Mouse (Mus musculus): Measurements from ENCODE around the gene Phactr1.
A peak's percentile ranks its signal among the peaks of the same experiment; 100 is the strongest.

Phactr1 gene

DNA sequence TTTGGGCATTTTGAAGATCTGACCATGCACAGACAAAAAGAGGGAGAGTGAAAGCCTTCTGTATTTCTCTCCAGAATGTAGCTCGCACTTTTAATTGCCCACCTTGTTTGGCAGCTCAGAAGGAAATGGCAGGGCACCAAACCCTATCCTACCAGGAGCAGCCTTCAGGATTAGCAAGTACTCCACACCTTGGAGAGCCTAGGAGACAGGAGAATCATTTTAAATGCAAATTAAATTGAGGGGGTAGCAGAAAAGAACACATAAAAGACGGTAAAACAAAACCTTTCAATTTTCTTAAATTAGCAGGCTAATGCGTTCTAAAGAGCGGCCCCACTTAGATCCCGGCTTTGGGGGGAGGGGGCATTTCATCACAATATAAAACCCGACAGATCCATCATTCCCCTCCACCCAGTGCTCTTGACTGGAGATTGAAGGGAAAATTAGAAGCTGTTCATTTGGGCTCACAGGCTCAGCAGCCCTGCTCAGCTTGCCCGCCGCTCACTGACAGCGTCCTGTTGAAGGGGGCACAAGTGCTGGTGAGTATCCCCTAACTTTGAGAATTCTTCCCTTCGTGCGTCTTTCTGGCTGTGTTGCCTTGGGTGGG is at the start of gene Phactr1:
Phactr1 (plus strand) TSS at position 233 of the 604 bp plus-strand sequence.
- DNase-seq (ENCODE audit: low read depth, low spot score) = no peak

DNA sequence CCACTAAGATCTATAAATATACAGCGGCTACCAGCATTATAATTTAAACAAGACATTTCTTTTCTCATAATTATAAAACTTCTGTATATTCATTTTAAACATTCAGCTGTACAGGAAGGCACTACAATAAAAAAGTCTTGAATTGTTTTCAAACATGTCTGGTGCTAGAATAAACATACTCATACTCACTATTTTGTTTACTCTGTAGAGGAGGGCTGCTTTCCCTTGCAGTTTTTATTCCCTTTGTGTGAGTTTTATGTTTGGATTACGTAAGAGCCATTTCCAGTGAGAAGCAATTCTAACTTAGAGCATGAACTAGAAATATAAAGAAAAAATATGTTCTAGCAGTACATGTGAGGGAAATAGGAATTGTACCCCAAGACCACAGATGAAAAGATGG is 45.5 kb upstream of the Phactr1 start:
- no peak for DNase-seq (ENCODE audit: low read depth, low spot score)

DNA sequence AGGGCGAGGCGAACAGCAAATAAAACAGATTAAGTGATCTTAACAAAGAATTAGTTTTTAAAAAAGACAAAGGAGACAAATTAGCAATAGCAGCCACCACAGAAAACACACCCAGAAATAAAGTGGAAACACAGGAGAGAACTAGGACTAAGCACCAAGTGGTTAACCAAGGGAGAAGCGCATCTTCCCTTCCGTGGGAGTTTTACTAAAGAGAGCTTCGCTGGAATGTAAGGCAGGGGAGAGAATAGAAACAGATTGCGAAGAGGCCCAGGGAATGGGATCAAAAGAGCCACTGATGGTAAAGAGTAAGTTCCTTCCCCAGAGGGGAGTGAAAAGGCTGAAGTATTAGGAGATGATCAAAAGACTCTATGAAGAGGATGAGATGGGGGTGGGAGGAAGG is 30.2 kb upstream of the Phactr1 start:
- no peak for DNase-seq (ENCODE audit: low read depth, low spot score)

DNA sequence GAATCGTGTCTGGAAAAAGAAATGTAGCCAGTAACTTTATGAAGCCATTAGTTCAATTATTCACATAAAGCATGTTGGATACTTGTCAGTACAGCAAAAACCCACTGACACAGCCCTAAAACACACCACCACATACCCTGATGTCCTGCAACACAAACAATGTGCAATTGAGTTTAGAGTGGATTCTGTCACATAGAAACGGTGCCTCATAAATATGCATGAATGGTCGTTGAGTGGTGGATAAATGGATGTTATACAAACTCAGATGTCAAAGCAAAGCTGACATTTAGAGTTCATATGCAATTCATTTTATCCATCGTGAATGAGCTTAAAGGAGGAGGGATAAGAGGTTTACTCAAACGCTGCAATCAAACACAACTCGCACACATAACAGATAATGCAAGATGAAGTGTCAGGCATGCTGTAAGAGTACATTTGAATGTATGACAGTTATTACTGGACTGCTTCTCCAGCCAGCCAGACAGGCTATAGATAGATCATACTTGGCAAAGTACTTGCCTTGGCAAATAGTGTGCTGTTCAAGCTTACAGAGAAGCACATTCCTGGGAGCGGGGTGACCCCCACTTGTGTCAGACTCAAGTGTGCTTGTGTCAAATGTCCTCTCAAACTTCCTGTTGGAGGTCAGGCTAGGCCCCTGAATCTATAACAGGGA is 23.6 kb upstream of the Phactr1 start:
- no peak for DNase-seq (ENCODE audit: low read depth, low spot score)

DNA sequence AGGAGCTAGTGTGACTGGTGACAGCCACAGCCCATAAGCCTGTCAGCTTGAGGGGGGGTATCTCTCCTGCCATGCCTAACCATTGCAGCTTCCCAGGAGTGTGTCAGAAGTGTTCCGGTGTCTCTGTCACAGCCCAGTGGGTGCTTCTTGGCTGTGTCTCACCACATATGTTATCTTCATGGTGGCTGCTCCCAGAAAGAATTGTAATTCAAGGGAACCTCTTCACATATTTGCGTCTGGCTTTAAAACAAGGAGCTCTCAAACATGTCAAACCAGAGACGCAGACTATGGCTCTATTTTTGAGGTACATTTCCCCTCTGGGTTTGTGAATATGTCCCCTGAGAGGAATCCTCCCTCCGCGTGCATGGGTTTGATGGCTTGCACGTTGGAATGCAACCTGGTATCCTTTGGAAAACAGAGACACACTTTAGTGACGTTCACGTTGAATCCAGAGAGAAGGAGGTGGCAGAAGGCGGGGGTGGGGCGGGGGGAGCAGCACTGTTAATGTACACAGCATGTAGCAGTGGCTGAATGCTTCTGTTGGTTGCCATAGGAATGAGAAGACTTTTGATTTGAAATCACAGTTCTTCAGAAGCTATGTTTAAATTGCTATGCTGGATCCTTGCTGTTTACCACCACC is 8.7 kb upstream of the Phactr1 start:
- no peak for DNase-seq (ENCODE audit: low read depth, low spot score)

DNA sequence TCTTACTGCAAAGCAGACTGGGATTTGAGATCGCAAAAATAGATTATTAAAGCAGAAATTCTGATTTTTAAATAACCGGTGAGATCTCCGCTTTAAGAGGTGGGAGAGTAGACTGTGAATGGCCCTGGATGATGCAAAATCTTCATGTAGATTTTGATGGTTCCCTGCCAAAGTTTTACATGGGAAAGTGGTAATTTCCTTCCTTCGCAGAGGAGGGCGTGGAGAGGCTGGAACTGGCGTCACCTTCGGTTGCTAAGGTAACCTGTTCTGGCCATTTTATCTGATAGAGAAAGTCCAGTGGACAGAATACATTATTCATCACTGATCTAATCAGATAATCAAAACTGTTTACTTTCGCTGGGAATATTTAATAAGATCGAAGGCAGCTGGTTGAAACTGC is 876 bp downstream of the Phactr1 start:
- DNase-seq (ENCODE audit: low read depth, low spot score) = no peak

DNA sequence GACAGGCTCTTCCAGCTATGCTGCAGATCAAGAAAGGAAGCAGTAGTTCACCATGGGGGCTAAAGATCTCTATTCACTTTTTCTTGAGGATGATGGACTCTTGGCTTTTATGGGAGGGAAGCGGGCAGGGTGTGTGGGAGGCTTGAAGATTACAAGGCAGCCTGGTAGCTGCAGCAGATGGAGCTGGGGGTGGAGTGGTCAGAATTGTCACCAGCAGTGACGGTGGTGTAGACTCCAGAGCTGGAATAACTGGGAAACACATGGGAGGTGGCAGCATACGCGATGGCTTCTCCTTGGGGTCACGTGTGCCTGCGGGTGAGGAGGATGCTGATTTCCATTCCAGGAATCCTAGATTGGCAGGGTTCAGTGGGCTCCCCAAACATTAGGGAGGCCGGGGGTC is 3.8 kb downstream of the Phactr1 start:
- DNase-seq (ENCODE audit: low read depth, low spot score) = no peak

DNA sequence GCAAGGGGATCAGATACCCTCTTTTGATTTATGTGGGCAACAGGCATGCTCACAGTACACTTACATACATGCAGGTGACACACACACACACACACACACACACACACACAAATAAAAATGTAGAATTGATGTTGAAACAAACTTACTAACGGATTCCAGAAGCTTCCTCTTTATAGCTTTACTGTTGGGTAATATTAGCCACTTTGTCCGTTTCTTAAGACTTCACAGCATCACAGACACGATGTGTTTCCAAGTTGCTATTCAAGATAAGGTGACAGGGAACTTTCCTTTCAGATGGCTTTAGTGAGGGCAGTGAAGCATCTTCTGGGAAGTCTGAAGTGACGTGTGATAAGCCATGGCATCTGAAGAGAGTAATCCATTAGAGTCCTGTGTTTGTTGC is 11.8 kb downstream of the Phactr1 start:
- no peak for DNase-seq (ENCODE audit: low read depth, low spot score)

DNA sequence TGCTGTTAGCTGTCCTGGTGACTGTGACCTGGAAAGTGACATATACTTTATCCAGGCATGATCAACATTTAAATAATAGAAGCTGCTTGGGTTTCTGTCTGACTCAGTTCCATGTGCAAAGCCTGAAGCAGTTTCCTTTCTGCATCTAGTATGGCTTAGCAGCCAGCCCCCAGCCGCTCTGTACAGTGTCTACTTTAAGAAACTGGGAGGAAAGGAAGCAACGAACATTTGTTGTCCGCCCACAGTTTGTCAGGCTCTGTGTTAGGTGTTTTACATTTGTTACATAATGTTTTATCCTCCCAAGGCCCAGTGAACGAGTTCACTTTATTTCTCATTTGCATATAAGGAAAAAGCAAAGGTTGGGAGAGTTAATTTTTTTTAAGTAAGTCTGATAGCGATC is 16.2 kb downstream of the Phactr1 start:
- DNase-seq (ENCODE audit: low read depth, low spot score) = no peak

DNA sequence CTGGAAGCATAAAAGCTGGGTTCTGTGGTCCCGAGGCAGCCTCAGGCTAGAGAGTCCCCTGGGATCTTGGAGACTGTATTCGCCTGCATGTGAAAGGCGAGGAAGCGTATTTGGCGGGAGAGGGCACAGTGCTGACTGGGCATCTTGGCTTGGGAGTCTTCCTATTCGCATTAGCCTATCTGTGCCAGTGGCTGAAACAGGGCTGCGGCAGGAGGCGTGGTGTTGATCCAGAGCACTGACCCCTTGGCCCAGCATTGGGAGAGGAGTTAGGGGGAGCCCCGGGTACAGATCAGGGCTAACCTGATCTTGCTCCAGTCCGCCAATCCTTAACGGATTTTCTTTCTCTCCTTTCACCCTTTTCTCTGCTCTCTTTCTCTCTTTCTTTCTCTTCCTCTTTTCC is 28.7 kb downstream of the Phactr1 start:
- peak; percentile 15 for DNase-seq (ENCODE audit: low read depth, low spot score)

DNA sequence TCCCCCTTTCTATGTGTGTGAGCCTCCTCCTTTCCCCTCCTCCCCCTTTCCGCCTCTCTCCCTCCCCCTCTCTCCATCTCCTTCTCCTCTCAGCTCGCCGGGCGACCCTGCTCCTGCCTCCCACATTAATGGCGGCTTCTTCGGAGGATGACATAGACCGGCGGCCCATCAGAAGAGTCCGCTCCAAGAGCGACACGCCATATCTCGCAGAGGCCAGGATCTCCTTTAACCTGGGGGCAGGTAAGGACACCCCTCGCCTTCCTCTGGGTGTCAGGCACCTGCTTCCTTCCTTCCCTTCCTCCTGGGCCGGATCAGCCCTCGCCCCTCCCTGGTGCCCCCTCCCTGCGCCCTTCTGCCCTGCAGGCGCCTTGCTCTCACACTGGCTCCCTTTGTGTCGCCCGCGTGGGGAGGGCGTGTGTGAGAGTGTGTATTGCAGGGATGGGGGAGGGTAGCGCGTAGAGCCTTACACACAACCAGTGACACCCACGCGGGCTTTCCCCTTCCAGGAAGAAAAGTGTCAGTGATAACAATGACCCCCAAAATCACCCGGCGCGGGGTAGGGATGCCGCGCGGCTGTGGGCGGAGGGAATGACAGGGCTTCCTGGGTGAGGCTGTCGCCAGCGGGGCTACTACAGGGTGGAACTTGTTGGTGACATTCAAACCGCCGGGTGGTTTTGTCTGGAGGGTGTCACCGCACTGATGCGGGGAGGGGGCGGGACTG is 29.3 kb downstream of the Phactr1 start:
- DNase-seq (ENCODE audit: low read depth, low spot score) = peak; percentile 20

DNA sequence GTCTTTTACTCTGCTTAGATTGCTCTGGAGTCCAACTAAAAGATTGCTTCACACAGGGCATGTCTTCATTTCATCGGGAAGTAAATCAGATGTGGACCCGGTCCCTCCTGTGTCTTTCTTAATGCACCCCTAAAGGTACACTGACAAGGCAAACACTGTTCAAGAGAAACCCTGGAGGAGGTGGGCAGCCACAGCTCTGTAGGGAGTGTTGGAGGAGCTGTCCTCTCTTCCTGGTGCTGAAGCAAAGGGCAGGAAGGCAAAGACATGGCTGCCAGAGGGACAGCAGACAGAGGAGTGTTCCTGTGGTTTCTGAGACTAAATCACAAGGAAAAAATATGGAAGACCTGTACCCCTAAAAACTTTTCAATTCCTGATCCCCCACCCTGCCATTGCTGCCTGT is 31.1 kb downstream of the Phactr1 start:
- peak; percentile 61 for DNase-seq (ENCODE audit: low read depth, low spot score)

DNA sequence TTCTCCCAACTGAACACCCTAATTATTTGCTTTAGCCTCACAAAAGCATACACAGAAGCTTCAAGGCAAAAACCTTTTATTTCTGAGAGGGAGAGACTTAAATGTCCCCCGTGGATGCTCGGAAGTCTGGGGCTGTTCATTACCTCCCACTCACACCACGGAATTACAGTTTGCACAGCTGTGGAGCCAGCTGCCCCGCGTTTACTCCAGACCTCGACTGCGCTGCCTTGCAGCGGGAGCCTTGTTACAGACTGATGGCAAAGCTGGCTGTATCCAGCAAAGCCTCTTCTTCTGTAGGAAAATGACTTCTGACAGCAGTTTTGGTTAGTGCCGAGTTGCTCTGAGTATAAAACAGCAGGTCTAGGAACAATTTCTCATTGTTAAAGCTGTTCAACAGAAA is 39.0 kb downstream of the Phactr1 start:
- DNase-seq (ENCODE audit: low read depth, low spot score) = no peak

DNA sequence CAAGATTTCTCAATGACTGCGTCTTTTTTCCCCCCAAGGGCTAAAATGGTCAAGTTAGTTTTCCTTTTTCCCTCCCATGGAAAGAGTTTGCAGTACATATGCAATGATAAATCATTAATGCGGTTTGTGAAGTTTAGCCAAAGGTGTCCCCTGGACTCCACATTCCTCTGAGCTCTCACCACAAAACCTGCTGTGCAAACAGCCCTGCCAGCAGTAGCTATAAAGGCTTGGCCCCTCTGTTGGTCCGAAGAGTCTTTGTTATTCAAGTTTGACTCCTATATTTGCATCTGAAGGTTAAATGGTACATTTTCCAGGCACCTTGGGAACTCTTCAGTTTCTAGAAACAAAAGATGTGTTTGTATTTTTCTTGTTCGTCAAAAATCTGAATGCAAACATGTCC is 39.7 kb downstream of the Phactr1 start:
- DNase-seq (ENCODE audit: low read depth, low spot score) = peak; percentile 74

DNA sequence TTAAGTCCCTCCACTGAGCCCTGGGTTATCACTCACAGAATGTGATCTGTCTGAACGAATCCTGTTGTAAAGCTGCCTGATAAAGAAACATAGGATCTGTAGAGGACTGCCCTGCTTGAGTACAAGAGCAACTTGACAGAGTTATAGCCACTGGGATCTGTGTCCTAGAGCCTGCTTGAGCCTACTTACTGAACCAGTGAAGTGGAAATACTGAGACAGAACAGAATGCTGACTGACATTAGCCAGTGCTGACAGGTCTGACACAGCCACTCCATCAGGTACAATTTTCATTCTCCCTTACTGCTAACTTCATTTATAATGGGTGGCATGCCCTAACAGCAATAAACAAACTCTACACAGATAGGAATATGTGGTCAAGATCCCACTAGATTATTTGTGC is 40.2 kb downstream of the Phactr1 start:
- DNase-seq (ENCODE audit: low read depth, low spot score) = peak; percentile 26

DNA sequence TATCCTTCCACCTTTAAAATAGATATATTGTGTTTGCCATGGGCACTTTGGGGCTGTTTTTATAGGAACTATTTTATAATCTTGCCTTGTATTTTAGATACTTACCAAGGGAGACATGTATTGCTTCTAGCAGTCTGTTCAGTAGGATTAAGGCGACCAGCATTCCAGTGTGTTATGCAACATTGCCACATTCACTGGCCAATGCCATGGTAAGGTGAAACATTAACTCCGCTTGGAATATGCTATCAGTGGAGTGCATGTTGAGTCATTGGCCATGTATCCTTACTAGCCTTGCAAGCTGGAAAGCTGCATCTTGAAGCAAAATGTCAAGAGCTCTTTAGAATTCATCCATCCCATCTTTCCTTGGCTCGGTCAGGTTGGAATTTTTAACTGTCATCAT is 43.6 kb downstream of the Phactr1 start:
- DNase-seq (ENCODE audit: low read depth, low spot score) = no peak

DNA sequence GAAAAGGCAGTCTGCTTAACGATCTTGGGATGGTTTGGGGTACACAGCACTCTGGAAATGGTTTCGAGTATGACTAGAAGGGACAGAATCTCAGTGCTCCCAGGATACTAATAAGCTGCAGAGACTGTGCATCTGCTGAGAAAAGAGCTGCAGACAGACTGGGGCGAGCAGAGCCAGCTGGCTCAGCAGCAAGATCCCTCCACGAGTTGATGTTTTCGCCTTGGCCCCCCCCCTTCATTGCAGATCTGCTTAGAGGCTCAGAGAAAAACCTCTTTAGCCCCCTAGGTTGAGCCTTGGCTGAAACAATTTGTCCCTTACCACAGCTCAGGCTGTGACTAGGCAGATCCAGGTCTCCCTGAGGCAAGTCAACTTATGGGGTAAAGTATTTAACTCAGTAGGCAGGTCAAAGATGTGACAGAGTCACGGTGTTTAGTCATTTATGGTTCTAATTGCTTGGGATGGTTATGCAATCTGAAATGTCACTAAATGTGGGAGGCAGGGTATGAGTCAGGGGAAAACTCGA is 45.3 kb downstream of the Phactr1 start:
- no peak for DNase-seq (ENCODE audit: low read depth, low spot score)

DNA sequence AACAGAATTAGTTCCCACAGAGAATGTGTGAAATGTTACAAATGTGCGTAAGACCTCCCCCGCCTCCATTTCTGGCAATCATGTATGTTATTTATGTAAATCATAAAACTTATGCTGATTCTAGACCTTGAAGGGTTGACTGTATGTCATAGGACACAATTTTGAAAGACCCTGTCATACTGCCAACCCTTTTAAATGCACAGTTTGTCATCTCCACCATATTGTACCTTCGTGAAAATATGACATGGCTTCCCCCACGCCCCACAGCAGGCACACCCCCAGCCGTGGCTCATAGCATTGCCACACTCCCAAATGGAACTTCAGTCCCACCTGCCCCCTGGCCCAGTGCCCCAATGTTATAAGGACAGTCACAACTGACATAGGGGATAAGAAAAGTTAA is 57.1 kb downstream of the Phactr1 start:
- no peak for DNase-seq (ENCODE audit: low read depth, low spot score)

DNA sequence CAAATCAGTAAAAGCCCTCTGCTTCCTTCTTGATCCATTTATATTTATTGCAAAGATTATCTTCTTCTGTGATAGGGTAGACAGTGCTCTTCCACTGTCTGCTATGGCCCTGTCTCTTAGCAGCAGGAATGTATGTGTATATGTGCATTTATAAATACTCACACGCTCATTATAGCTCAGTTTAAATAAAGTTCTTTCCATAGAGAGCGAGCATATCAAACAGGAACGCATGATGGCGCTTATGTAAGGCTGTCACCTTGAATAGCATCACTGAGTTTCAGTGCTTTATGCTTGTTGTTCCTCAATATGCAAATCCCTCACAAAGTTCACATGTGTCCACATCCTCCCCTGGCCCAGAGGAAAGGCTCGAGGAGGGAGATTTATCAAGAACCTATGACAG is 57.7 kb downstream of the Phactr1 start:
- DNase-seq (ENCODE audit: low read depth, low spot score) = no peak

DNA sequence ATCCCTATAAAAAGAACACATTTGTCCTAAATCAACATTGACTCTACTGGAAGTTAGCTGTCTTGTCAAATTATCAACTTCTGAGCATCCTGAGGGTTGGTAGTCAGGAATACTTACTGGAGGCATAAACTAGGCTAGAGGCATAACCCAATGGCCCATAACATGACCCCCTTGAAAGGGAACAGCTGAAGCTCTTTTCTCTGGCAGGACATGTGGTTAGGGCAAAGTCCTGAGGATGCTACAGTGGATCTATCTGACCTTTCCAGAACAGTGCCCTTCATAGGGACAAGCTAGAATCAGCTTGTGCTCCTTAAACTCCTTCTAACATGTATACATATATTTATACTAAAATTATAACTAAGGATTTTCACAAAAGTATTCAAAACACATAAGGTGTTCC is 61.8 kb downstream of the Phactr1 start:
- no peak for DNase-seq (ENCODE audit: low read depth, low spot score)

DNA sequence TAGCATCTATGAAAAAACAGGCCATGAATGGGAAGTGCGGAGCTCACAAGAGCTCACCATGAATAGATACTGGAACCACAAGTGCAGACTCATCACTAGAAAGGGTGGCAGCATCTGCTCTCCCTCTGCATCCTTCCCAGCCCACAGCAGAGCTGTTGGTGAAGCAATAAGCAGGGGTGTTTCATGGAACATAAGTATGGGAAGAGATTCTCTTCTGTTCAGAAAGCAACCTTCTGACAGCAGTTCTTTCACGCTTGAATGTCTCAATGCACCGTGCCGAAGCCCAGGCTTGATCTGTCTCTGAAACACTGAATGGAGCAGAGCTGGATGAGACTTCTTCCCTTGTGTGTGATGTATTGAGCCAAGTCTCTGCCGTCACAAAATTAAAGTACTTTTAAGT is 64.0 kb downstream of the Phactr1 start:
- no peak for DNase-seq (ENCODE audit: low read depth, low spot score)

DNA sequence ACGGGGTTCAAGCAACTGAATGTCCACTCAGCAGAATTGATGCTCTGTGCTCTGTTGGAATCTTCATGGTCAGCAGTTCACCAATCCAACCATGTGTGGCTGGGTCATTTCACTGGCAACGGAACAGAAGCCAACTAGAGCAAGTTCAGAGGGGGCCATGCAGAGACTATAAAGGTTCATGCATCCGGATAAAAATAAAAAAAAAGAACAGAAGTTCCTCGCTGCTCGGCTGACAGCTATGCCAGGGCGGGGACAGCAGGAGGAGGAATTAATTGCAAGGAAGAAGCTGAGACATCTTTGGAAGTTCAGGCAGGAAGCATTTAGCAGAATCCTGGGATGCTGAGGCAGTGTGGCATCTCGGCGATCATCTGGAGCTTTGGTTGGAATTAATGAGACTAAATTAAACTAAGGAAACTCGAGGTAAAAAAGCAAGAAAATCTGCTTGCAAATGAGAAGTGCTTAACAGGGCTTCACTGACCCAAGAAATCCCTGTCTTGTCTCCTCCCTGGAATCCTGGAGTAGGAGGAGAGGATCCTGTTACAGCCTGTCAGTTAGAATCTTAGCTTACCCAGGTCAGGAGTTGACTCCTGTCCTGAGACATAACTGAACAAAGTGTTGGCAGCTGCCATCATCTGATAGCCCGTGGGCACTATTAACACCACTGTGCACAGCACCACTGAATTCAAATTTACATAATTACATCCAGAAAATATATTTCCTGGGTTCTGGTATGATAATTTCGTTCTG is 77.4 kb downstream of the Phactr1 start:
- DNase-seq (ENCODE audit: low read depth, low spot score) = no peak

All from ES-CJ7 (cell line).